Mouse (Mus musculus) kidney, embryonic 16.5 days (tissue): ENCODE measurements around the gene Slc4a5. TPM values are rescaled to one million over a fixed set of nuclear protein-coding genes. Genes with fewer than 3 reads are reported as not detected.

Source experiments
- polyA plus RNA-seq: library from polyadenylated mRNA; unstranded; fragments of >200 nt; fragmentation: Nextera tagmentation; extraction: Ambion mirVana; gene quantifications from 2 replicates; pipeline ENCODE4 v1.2.1, GENCODE M21; 2015

The Slc4a5 gene
- polyA plus RNA-seq, 1 experiment from 2014 or later, result 0.91 TPM

Other genes with a start within 250 kb of the Slc4a5 start
- gene Dok1, start 186.4 kb upstream of the Slc4a5 start, polyA plus RNA-seq, result 14.5 and 14.8 TPM in 2 replicates
- 24.4 and 26.1 TPM in 2 replicates for gene Loxl3, start 185.7 kb upstream of the Slc4a5 start, polyA plus RNA-seq
- 244 and 260 TPM in 2 replicates for gene Aup1, start 165.3 kb upstream of the Slc4a5 start, polyA plus RNA-seq
- 91.9 and 94.3 TPM in 2 replicates for gene Htra2, start 164.6 kb upstream of the Slc4a5 start, polyA plus RNA-seq
- gene Dqx1, start 162.0 kb upstream of the Slc4a5 start, polyA plus RNA-seq, result 5.0 and 5.2 TPM in 2 replicates
- gene Tlx2, start 149.5 kb upstream of the Slc4a5 start, polyA plus RNA-seq, result 0.49 and 0.73 TPM in 2 replicates
- 43.1 and 44.5 TPM in 2 replicates for gene Pcgf1, start 142.0 kb upstream of the Slc4a5 start, polyA plus RNA-seq
- gene Lbx2, start 133.5 kb upstream of the Slc4a5 start, polyA plus RNA-seq, result 8.6 TPM in 2 replicates
- 3.5 and 3.9 TPM in 2 replicates for gene Ccdc142, start 118.2 kb upstream of the Slc4a5 start, polyA plus RNA-seq
- 2.8 and 3.3 TPM in 2 replicates for gene Gm42688, start 118.2 kb upstream of the Slc4a5 start, polyA plus RNA-seq
- 131 and 143 TPM in 2 replicates for gene Mrpl53, start 110.8 kb upstream of the Slc4a5 start, polyA plus RNA-seq
- gene Mogs, start 104.3 kb upstream of the Slc4a5 start, polyA plus RNA-seq, result 10.6 and 34.9 TPM in 2 replicates
- 159 and 160 TPM in 2 replicates for gene Wbp1, start 98.3 kb upstream of the Slc4a5 start, polyA plus RNA-seq
- 14.2 TPM in 2 replicates for gene Ino80b, start 94.4 kb upstream of the Slc4a5 start, polyA plus RNA-seq
- 43.0 and 43.9 TPM in 2 replicates for gene Rtkn, start 84.4 kb upstream of the Slc4a5 start, polyA plus RNA-seq
- gene Wdr54, start 63.4 kb upstream of the Slc4a5 start, polyA plus RNA-seq, result 7.7 and 8.0 TPM in 2 replicates
- 2.6 and 2.8 TPM in 2 replicates for gene 1700003E16Rik, start 63.4 kb upstream of the Slc4a5 start, polyA plus RNA-seq
- gene Dctn1, start 53.9 kb upstream of the Slc4a5 start, polyA plus RNA-seq, result 97.7 and 101 TPM in 2 replicates
- 38.5 and 40.5 TPM in 2 replicates for gene Mthfd2, start 106.1 kb downstream of the Slc4a5 start, polyA plus RNA-seq
- 70.0 and 73.8 TPM in 2 replicates for gene Mob1a, start 106.2 kb downstream of the Slc4a5 start, polyA plus RNA-seq
- 136 and 142 TPM in 2 replicates for gene Bola3, start 129.3 kb downstream of the Slc4a5 start, polyA plus RNA-seq
- gene Tet3, start 239.3 kb downstream of the Slc4a5 start, polyA plus RNA-seq, result 48.9 and 65.3 TPM in 2 replicates